Mouse (Mus musculus): ENCODE measurements around the gene Tmem52b.

DNA sequence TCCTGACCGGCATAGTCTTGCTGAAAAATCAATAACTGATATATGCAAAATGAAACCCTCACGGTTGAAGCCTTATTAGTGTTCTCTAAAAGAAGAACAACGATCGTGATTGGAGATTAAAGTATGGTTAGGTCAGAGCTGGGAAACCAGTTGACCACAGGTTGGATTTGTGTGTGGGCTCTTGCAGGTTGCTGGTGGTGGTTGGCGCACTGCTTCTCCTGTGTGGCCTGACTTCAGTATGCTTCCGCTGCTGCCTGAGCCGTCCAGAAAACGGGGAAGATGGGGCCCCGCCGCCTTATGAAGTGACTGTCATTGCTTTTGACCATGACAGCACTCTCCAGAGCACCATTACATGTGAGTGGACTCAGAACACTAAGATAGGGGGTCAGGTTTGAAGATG lies 4.0 kb downstream of the Tmem52b start:
- no peak for TF ChIP-seq CTCF (IDR thresholded peaks at IDR 0.05; ENCODE audit: low read depth, low read length)
- TF ChIP-seq POLR2A (IDR thresholded peaks at IDR 0.05; ENCODE audit: insufficient read depth, low read length), result no peak

Measured in ES-Bruce4 (cell line).